Mouse (Mus musculus) lung, embryonic 16.5 days (tissue): ENCODE measurements around the gene Nup188. TPM values are rescaled to one million over a fixed set of nuclear protein-coding genes. Genes with fewer than 3 reads are reported as not detected.

ENCODE experiments used
- ATAC-seq: fragments of 200-750 bp; cut with Nextera tagmentation; 2 replicates; pipeline ENCODE4 v1.8.0; 2017; ENCODE audit warnings: low read depth, mild to moderate bottlenecking, moderate library complexity
- H3K27ac ChIP-seq: fragments of 300-500 bp; sonication (generic); 2 replicates; pipeline ENCODE4 v1.5.1; 2014; ENCODE audit warnings: mild to moderate bottlenecking, control low read depth, low read length
- H3K27me3 ChIP-seq: fragments of 300-500 bp; sonication (generic); 2 replicates; pipeline ENCODE4 v1.6.1; 2014; ENCODE audit warnings: low read depth, low read length, mixed read lengths; ENCODE audit not compliant: control insufficient read depth, insufficient read depth
- H3K36me3 ChIP-seq: fragments of 300-500 bp; sonication (generic); 2 replicates; pipeline ENCODE4 v1.6.1; 2014; ENCODE audit warnings: low read length; ENCODE audit not compliant: control insufficient read depth, insufficient read depth
- H3K4me1 ChIP-seq: fragments of 300-500 bp; sonication (generic); replicated peaks from 2 replicates; pipeline ENCODE4 v1.6.1; 2014; ENCODE audit warnings: low read length, mixed read lengths; ENCODE audit not compliant: control insufficient read depth, insufficient read depth
- H3K4me2 ChIP-seq: fragments of 300-500 bp; sonication (generic); 2 replicates; pipeline ENCODE4 v1.6.1; 2014; ENCODE audit warnings: low read depth, low read length, control low read depth
- H3K4me3 ChIP-seq: fragments of 300-500 bp; sonication (generic); 2 replicates; pipeline ENCODE4 v1.5.1; 2014; ENCODE audit warnings: mild to moderate bottlenecking, low read length, control low read depth
- H3K9ac ChIP-seq: fragments of 300-500 bp; sonication (generic); 2 replicates; pipeline ENCODE4 v1.6.1; 2014; ENCODE audit warnings: low read length, control low read depth
- H3K9me3 ChIP-seq: fragments of 300-500 bp; sonication (generic); 2 replicates; pipeline ENCODE4 v1.6.1; 2016; ENCODE audit warnings: low read length; ENCODE audit not compliant: control insufficient read depth
- WGBS: fragments of 180-500 bp; shearing (Covaris S2); extraction: QIAGEN DNeasy Blood & Tissue Kit; methylation state at CpG from one replicate; pipeline ENCODE4 v1.1.7; 2014; 5-methylcytosine and 5-hydroxymethylcytosine counted together
- polyA plus RNA-seq: library from polyadenylated mRNA; unstranded; fragments of >200 nt; fragmentation: Nextera tagmentation; extraction: Ambion mirVana; gene quantifications from 2 replicates; pipeline ENCODE4 v1.2.1, GENCODE M21; 2015

Gene Nup188
- polyA plus RNA-seq: 30.5 and 33.6 TPM in 2 replicates

DNA sequence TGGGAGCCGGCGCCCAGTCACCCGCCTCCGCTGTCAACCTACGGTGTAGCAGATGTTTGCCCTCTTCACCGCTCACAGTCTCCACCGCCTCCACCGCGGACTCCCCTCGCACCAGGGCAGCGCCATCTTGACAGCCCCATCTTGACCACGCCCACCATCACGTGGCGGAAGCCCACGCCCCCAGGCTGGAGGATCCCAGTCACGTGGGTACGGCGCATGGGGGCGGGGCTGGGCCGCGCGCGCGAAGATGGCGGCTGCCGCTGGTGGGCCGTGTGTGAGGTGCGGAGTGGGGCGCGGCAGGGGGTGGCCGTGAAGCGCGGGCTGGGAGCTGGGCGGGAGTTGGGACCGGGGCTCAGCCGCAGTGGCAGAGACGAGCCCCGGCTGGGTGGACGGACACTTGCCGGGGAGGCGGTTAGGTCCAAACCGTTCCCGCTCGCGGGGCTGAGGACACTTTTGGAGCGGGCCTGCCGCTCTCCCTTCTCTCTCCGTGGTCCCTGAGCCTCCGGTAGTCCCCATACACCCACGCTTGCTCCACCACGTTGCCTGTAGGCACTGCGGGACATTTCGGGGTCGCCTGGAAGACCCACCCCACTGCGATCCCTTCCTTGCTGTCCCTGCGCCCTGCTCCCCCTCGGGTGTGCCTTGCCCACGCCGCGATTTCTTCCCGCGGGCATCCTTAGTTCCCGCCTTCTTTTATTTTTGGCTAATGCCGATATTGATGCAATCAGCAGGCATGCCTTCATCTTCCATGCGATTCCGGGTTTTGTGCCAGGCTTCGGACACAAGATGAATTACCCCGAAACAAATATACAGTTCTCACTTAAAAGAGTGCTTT lies at the start of gene Nup188, which contains the start of gene Dolk:
Gene Nup188, plus strand, starts transcription at position 206 of the 835 bp plus-strand sequence.
Gene Dolk, minus strand, starts transcription at position 143 of the 835 bp plus-strand sequence.
- Histone ChIP-seq H3K4me1 (peaks cover 17% of the 10 kb centered on the region), H3K4me3 (peak within 1 kb of the TSS; percentile 92), H3K36me3 (no peaks in the 10 kb centered on the region), H3K27me3 (no peaks in the 10 kb centered on the region), H3K4me2 (peak within 1 kb of the TSS; percentile 91), H3K9me3 (no peaks in the 10 kb centered on the region), H3K9ac (peak within 1 kb of the TSS; percentile 90), H3K27ac (peak within 1 kb of the TSS; percentile 63)
- WGBS: under 1% methylated on average over 58 of the region's 68 CpGs
- ATAC-seq: peak; percentile 97

DNA sequence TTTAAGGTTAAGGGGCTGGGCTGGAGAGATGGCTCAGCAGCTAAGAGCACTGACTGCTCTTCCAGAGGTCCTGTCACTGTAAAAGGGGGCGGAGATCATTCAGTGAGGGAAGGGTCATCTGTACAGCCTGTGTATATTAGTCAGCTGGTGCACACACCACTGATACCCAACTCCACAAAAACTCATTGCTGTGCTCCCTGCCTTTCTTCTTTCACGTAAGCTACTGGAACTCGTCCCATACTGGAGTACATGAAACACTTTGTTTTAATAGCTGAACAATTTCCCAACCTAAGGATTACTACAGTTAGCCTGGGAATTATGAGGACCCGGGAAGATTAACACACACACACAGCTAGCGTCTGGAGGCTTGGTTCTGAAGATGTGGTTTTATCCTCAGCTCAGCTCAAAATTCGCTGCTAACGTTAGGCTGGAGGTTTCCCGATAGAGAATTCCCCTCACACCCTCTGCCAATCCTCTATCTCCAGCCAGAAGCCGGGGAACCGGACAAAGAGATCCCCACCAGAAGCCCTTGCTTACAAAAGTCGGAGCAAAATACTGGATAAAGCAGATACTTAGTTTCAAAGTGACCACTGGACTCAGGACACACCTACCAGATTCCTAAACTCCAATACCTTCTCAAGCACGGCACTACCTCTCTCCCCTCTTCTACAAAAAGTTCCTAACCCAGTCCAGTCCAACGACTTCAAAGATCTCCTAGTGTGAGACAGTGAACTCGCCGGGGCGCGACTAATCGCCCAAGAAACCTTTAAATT lies 49.6 kb upstream of the Nup188 start:
- H3K9ac ChIP-seq: peak overlapping the region; percentile 73
- 0 out of 2 replicates have a peak, but pooled peaks cover 9% of the 10 kb centered on the region for H3K36me3 ChIP-seq
- peak overlapping the region; percentile 93 for H3K4me3 ChIP-seq
- no peaks in the 10 kb centered on the region for H3K9me3 ChIP-seq
- H3K27ac ChIP-seq: peak overlapping the region; percentile 60
- peaks cover 21% of the 10 kb centered on the region for H3K4me1 ChIP-seq
- no peak for ATAC-seq
- no peaks in the 10 kb centered on the region for H3K27me3 ChIP-seq
- H3K4me2 ChIP-seq: peak overlapping the region; percentile 90
- 3% methylated on average over 18 of the region's 18 CpGs for WGBS

DNA sequence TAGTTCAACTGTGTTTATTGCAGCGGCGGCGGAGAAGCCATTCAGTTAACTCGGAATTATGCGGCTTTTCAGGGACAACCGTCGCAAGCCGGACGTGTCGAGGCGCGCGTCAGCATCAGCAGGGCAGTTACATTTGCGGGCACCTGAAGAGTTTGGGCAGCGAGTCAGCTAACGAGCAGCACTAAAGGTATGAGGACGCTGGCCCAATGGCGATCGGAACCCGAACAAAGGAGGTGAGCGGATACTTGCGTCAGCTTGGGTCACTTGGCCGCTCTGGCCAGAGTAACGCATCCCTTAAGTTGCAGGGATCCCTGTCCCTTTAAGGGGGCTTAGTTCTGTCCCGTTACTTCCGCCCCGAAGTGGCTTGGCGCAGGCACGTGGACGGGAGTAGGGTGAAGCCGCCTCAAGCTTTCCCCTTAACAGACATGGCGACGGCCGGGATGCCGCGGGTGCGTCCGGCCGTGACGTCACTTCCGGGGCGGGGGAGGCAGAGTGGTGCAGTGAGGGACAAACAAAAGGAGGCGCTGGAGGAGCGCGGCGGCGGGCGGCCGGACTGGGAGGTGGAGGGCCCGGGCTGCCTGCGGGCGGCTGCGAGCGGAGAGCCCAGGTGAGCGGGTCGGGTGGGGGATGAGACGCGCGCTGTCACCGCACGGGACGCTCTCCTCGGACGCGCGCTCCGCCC lies 48.9 kb upstream of the Nup188 start, which contains the start of gene Lrrc8a:
Gene Lrrc8a, plus strand, starts transcription at position 517 of the 682 bp plus-strand sequence.
- Histone ChIP-seq H3K4me2 (peak within 1 kb of the TSS; percentile 90), H3K27me3 (no peaks in the 10 kb centered on the region), H3K36me3 (peaks cover 13% of the 10 kb centered on the region; the same call in 1 of the 2 replicates), H3K4me1 (peaks cover 21% of the 10 kb centered on the region), H3K9ac (peak within 1 kb of the TSS; percentile 86), H3K9me3 (no peaks in the 10 kb centered on the region), H3K4me3 (peak within 1 kb of the TSS; percentile 93), H3K27ac (peak within 1 kb of the TSS; percentile 83)
- peak; percentile 97 for ATAC-seq
- WGBS: under 1% methylated on average over 53 of the region's 67 CpGs

DNA sequence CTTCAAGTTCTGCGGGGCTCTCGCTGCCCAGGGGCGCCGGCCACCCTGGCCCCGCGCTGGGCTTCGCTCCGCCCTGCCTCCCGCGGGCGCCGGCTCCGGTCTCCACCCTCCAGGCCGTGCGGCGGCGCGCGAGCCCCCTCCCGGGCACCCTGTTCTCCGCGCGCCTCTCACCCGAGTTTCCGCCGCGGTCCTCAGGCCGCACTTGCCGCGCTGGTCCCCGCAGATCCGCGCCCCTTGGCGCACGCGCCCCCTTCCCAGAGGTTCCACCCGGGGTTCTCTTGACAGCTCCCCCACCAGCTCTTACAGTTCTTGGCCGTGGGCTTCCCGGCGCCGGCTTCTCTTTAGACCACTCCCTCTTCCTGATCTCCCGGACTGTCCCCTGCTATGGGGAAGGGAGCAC lies 48.3 kb upstream of the Nup188 start:
- Histone ChIP-seq H3K27me3 (no peaks in the 10 kb centered on the region), H3K4me2 (peak overlapping the region; percentile 79), H3K9me3 (no peaks in the 10 kb centered on the region), H3K9ac (peak overlapping the region; percentile 86), H3K36me3 (peaks cover 13% of the 10 kb centered on the region; the same call in 1 of the 2 replicates), H3K4me1 (peaks cover 21% of the 10 kb centered on the region), H3K27ac (peak overlapping the region; percentile 83), H3K4me3 (peak overlapping the region; percentile 93)
- WGBS: under 1% methylated on average over 36 of the region's 42 CpGs
- ATAC-seq: peak; percentile 89

DNA sequence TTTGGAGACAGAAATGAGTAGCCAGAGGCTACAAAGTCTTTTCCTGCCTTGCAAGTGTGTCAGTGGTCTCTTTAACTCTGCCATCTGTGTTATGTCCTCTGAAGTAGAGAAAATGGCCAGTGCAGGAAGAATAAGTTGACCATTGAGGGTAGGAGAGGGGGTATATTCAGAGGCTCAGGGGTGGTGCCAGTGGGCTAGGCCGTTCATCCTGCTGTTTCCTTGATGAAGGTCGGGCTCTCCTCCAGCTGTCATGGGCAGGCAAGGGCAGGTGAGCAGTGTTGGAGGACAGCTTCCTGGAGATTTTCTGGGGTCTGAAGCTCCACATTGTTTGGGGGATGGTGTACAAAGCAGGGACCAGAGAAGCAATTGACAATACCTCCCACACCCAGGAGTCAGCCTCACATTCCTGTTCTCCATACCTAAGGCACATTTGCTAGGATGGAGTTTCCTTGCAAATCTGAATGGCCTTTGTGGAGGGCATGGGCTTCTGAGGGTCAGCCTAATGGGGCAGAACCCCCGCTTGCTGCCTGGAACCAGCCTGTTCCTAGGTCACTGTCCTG lies 47.2 kb upstream of the Nup188 start:
- Histone ChIP-seq H3K4me2 (peak overlapping the region; percentile 79), H3K4me1 (peaks cover 23% of the 10 kb centered on the region), H3K9ac (peak overlapping the region; percentile 86), H3K27ac (peak overlapping the region; percentile 77), H3K4me3 (peak overlapping the region; percentile 93), H3K27me3 (no peaks in the 10 kb centered on the region), H3K36me3 (peaks cover 19% of the 10 kb centered on the region), H3K9me3 (no peaks in the 10 kb centered on the region)
- WGBS: 70% methylated on average over 3 of the region's 3 CpGs
- no peak for ATAC-seq

DNA sequence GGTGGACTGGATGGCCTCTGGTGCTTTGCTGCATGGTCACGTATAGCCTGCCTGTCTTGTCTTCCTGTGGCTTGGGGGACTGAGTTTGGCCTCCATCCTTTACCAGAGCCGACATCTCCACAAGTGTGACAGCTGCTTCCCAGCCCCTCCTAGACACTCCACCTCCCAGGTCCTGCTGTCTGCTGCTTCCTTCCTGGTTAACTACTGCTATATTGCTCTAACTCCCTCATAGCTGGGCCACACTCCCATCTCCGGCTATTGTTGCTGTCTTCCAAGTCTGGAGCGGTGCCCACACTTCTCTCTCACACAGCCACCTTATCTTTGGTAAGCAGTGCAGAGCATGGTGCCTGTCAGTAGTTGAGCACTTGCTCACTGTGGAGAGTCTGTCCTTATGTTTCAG lies 46.4 kb upstream of the Nup188 start:
- peak overlapping the region; percentile 77 for H3K27ac ChIP-seq
- no peaks in the 10 kb centered on the region for H3K27me3 ChIP-seq
- H3K4me2 ChIP-seq: peak overlapping the region; percentile 79
- 57% methylated on average over 4 of the region's 4 CpGs for WGBS
- H3K4me1 ChIP-seq: peaks cover 28% of the 10 kb centered on the region
- H3K36me3 ChIP-seq: peaks cover 20% of the 10 kb centered on the region
- no peak overlapping the region for H3K9ac ChIP-seq
- H3K9me3 ChIP-seq: no peaks in the 10 kb centered on the region
- H3K4me3 ChIP-seq: no peak overlapping the region
- peak; percentile 15 for ATAC-seq

DNA sequence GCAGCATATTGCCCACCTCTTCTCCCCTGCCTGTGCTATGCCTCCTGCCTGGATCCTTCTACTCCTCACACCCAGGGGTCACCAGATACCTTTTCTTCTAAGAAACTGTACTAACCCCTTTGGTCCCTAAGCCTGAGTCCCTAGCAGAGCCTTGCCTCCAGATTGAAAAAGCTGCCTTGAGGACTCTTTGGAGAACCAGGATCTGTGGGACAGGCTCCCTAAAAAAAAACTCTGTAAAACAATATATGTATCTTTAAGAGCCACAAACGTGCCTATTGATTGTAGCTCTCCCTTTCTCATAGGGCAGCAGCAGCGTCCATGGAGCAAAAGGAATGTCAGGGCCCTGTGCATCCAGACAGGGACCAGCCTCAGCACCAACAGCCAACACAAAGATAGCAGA lies 45.9 kb upstream of the Nup188 start, which contains the start of gene Gm28035:
Gene Gm28035, plus strand, starts transcription at position 301 of the 400 bp plus-strand sequence.
- Histone ChIP-seq H3K4me2 (peak within 1 kb of the TSS; percentile 79), H3K9ac (peak within 1 kb of the TSS; percentile 4; the same call in 1 of the 2 replicates), H3K27me3 (no peaks in the 10 kb centered on the region), H3K36me3 (peaks cover 22% of the 10 kb centered on the region), H3K4me3 (no peak within 1 kb of the TSS), H3K4me1 (peaks cover 29% of the 10 kb centered on the region), H3K27ac (peak within 1 kb of the TSS; percentile 77), H3K9me3 (no peaks in the 10 kb centered on the region)
- ATAC-seq: no peak
- WGBS: 65% methylated on average over 2 of the region's 2 CpGs

DNA sequence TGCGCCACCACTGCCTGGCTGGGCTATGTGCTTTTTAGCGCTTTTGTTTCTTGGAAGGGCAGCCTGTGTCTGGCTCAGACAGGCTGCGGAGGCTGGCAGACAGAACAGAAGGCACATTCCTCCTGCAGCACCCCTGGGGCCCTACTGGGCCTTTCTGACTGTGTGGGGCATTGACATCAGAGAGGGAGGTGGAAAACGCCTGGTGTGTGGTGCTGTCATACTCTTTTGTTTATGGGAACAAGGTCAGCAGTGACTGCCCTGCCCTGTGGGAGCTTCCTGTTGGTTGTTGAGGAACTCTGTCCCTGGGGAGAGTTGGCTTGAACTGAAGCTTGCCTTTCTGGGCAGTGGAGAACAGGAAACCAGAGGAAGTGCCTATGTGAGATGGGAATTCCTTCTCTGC lies 43.7 kb upstream of the Nup188 start:
- Histone ChIP-seq H3K36me3 (peaks cover 22% of the 10 kb centered on the region), H3K4me3 (no peak overlapping the region), H3K27ac (peak overlapping the region; percentile 70), H3K9me3 (no peaks in the 10 kb centered on the region), H3K27me3 (no peaks in the 10 kb centered on the region), H3K4me2 (no peak overlapping the region), H3K4me1 (peaks cover 24% of the 10 kb centered on the region), H3K9ac (no peak overlapping the region)
- 44% methylated on average over 4 of the region's 4 CpGs for WGBS
- peak; percentile 31 for ATAC-seq
